Mouse (Mus musculus): ENCODE measurements around the gene Ube2d3. TPM values are rescaled to one million over a fixed set of nuclear protein-coding genes. Genes with fewer than 3 reads are reported as not detected.
"Not testable (repeated sequence)": the region's sequence is repeated elsewhere in the genome, so short reads cannot be mapped to it uniquely, and the experiment has no call there.

Ube2d3 gene
- polyA plus RNA-seq, 1 experiment, result 237 TPM

GRCm38 (mm10) chr3:135489865-135490520, 52.0 kb downstream of the Ube2d3 start:
- no peak overlapping the region for H3K4me2 ChIP-seq (ENCODE audit: low read depth)
- H3K36me3 ChIP-seq (ENCODE audit: control insufficient read depth, insufficient read depth), result no peaks in the 10 kb centered on the region
- H3ac ChIP-seq (ENCODE audit: control insufficient read depth, insufficient read length), result no peak overlapping the region
- TF ChIP-seq TCF12 (IDR thresholded peaks at IDR 0.05; ENCODE audit: insufficient read depth, poor library complexity, severe bottlenecking) (no peak), REST (IDR thresholded peaks at IDR 0.05; ENCODE audit: insufficient read depth, insufficient read length) (no peak), CEBPB (IDR thresholded peaks at IDR 0.05; ENCODE audit: insufficient read depth, poor library complexity, severe bottlenecking) (no peak), TCF3 (IDR thresholded peaks at IDR 0.05; ENCODE audit: insufficient read length, low read depth) (no peak), POLR2AphosphoS2 (IDR thresholded peaks at IDR 0.05; ENCODE audit: insufficient read length, low read depth) (no peak), E2F4 (IDR thresholded peaks at IDR 0.05; ENCODE audit: insufficient read depth) (no peak), MYOD1 (IDR thresholded peaks at IDR 0.05; ENCODE audit: control insufficient read depth in 1 of 3, insufficient read length in 2 of 3, low read depth in 2 of 3) (no peak), MYOG (IDR thresholded peaks at IDR 0.05; ENCODE audit: control insufficient read depth in 1 of 3, insufficient read depth in 1 of 3, insufficient read length in 2 of 3, low read depth in 2 of 3) (no peak), MAX (IDR thresholded peaks at IDR 0.05; ENCODE audit: low read depth) (no peak), SRF (IDR thresholded peaks at IDR 0.05; ENCODE audit: control insufficient read depth, insufficient read length, low read depth) (no peak), POLR2A (IDR thresholded peaks at IDR 0.05; ENCODE audit: insufficient read length, low read depth) (no peak), USF1 (IDR thresholded peaks at IDR 0.05; ENCODE audit: low read depth) (no peak)
- no peaks in the 10 kb centered on the region for H3K27me3 ChIP-seq (ENCODE audit: control insufficient read depth, insufficient read depth, insufficient read length)
- no peaks in the 10 kb centered on the region for H3K79me2 ChIP-seq (ENCODE audit: control insufficient read depth, insufficient read depth)
- no peak overlapping the region for H3K4me3 ChIP-seq

GRCm38 (mm10) chr3:135491102-135491501, 53.2 kb downstream of the Ube2d3 start:
- Histone ChIP-seq H3K4me3 (no peak overlapping the region), H3K36me3 (ENCODE audit: control insufficient read depth, insufficient read depth) (no peaks in the 10 kb centered on the region), H3K27me3 (ENCODE audit: control insufficient read depth, insufficient read depth, insufficient read length) (no peaks in the 10 kb centered on the region), H3K4me2 (ENCODE audit: low read depth) (no peak overlapping the region), H3K79me2 (ENCODE audit: control insufficient read depth, insufficient read depth) (no peaks in the 10 kb centered on the region), H3ac (ENCODE audit: control insufficient read depth, insufficient read length) (no peak overlapping the region)
- TF ChIP-seq POLR2A (IDR thresholded peaks at IDR 0.05; ENCODE audit: insufficient read length, low read depth) (no peak), POLR2AphosphoS2 (IDR thresholded peaks at IDR 0.05; ENCODE audit: insufficient read length, low read depth) (no peak), MYOG (IDR thresholded peaks at IDR 0.05; ENCODE audit: control insufficient read depth in 1 of 3, insufficient read depth in 1 of 3, insufficient read length in 2 of 3, low read depth in 2 of 3) (no peak), TCF3 (IDR thresholded peaks at IDR 0.05; ENCODE audit: insufficient read length, low read depth) (no peak), SRF (IDR thresholded peaks at IDR 0.05; ENCODE audit: control insufficient read depth, insufficient read length, low read depth) (no peak), USF1 (IDR thresholded peaks at IDR 0.05; ENCODE audit: low read depth) (no peak), E2F4 (IDR thresholded peaks at IDR 0.05; ENCODE audit: insufficient read depth) (no peak), TCF12 (IDR thresholded peaks at IDR 0.05; ENCODE audit: insufficient read depth, poor library complexity, severe bottlenecking) (no peak), REST (IDR thresholded peaks at IDR 0.05; ENCODE audit: insufficient read depth, insufficient read length) (no peak)

GRCm38 (mm10) chr3:135493320-135493719, 55.4 kb downstream of the Ube2d3 start:
- H3K36me3 ChIP-seq (ENCODE audit: control insufficient read depth, insufficient read depth); H3ac ChIP-seq (ENCODE audit: control insufficient read depth, insufficient read length); H3K4me3 ChIP-seq; H3K27me3 ChIP-seq (ENCODE audit: control insufficient read depth, insufficient read depth, insufficient read length); H3K4me2 ChIP-seq (ENCODE audit: low read depth); H3K79me2 ChIP-seq (ENCODE audit: control insufficient read depth, insufficient read depth): not testable (repeated sequence)

- H3K36me3 ChIP-seq (ENCODE audit: control insufficient read depth, insufficient read depth); H3K27me3 ChIP-seq (ENCODE audit: control insufficient read depth, insufficient read depth, insufficient read length); H3K79me2 ChIP-seq (ENCODE audit: control insufficient read depth, insufficient read depth); H3ac ChIP-seq (ENCODE audit: control insufficient read depth, insufficient read length); H3K4me3 ChIP-seq; H3K4me2 ChIP-seq (ENCODE audit: low read depth): not testable (repeated sequence)
Measured at GRCm38 (mm10) chr3:135497956-135498355, 60.0 kb downstream of the Ube2d3 start.

GRCm38 (mm10) chr3:135498891-135499290, 60.9 kb downstream of the Ube2d3 start:
- H3K4me2 ChIP-seq (ENCODE audit: low read depth), result peak overlapping the region; percentile 44
- no peaks in the 10 kb centered on the region for H3K27me3 ChIP-seq (ENCODE audit: control insufficient read depth, insufficient read depth, insufficient read length)
- no peak overlapping the region for H3ac ChIP-seq (ENCODE audit: control insufficient read depth, insufficient read length)
- no peaks in the 10 kb centered on the region for H3K36me3 ChIP-seq (ENCODE audit: control insufficient read depth, insufficient read depth)
- TF ChIP-seq MAX (IDR thresholded peaks at IDR 0.05; ENCODE audit: low read depth), result peak; percentile 39
- peak; percentile 74 for TF ChIP-seq TCF12 (IDR thresholded peaks at IDR 0.05; ENCODE audit: insufficient read depth, poor library complexity, severe bottlenecking)
- TF ChIP-seq MYOG (IDR thresholded peaks at IDR 0.05; ENCODE audit: control insufficient read depth in 1 of 3, insufficient read depth in 1 of 3, insufficient read length in 2 of 3, low read depth in 2 of 3), result peak; percentile 54 to 92 (median 86)
- TF ChIP-seq USF1 (IDR thresholded peaks at IDR 0.05; ENCODE audit: low read depth), result no peak
- no peak for TF ChIP-seq REST (IDR thresholded peaks at IDR 0.05; ENCODE audit: insufficient read depth, insufficient read length)
- peak; percentile 64 to 92 (median 87) for TF ChIP-seq MYOD1 (IDR thresholded peaks at IDR 0.05; ENCODE audit: control insufficient read depth in 1 of 3, insufficient read length in 2 of 3, low read depth in 2 of 3)
- TF ChIP-seq CEBPB (IDR thresholded peaks at IDR 0.05; ENCODE audit: insufficient read depth, poor library complexity, severe bottlenecking), result peak; percentile 13; the same call in 1 of the 2 replicates
- no peak for TF ChIP-seq SRF (IDR thresholded peaks at IDR 0.05; ENCODE audit: control insufficient read depth, insufficient read length, low read depth)
- no peak overlapping the region for H3K4me3 ChIP-seq
- no peaks in the 10 kb centered on the region for H3K79me2 ChIP-seq (ENCODE audit: control insufficient read depth, insufficient read depth)

Data from myocyte (in vitro differentiated cells).